Mouse (Mus musculus) midbrain, embryonic 14.5 days (tissue): ENCODE results near the gene Brms1. TPM values are rescaled to one million over a fixed set of nuclear protein-coding genes. Genes with fewer than 3 reads are reported as not detected.

ENCODE experiments used
- ATAC-seq: fragments of 200-750 bp; cut with Nextera tagmentation; 2 replicates; pipeline ENCODE4 v1.8.0; 2017; ENCODE audit warnings: moderate number of reproducible peaks, moderate library complexity; ENCODE audit not compliant: low FRiP score, low TSS enrichment
- DNase-seq: peaks from one replicate; pipeline ENCODE4 v3.0.0-alpha.2; 2015
- H3K27ac ChIP-seq: fragments of 300-500 bp; sonication (generic); replicated peaks from 2 replicates; pipeline ENCODE4 v1.5.1; 2014; ENCODE audit warnings: mild to moderate bottlenecking, low read depth, low read length, moderate library complexity
- H3K27me3 ChIP-seq: fragments of 300-500 bp; sonication (generic); 2 replicates; pipeline ENCODE4 v1.6.1; 2014; ENCODE audit warnings: low read length, control low read depth, mixed read lengths; ENCODE audit not compliant: control insufficient read depth, insufficient read depth
- H3K36me3 ChIP-seq: fragments of 300-500 bp; sonication (generic); 2 replicates; pipeline ENCODE4 v1.6.1; 2014; ENCODE audit warnings: low read length, control low read depth; ENCODE audit not compliant: control insufficient read depth, insufficient read depth
- H3K4me1 ChIP-seq: fragments of 300-500 bp; sonication (generic); 2 replicates; pipeline ENCODE4 v1.6.1; 2014; ENCODE audit warnings: mild to moderate bottlenecking, antibody characterized with exemption, low read length, control low read depth; ENCODE audit not compliant: control insufficient read depth, insufficient read depth
- H3K4me2 ChIP-seq: fragments of 300-500 bp; sonication (generic); 2 replicates; pipeline ENCODE4 v1.6.1; 2014; ENCODE audit warnings: mild to moderate bottlenecking, low read length, moderate library complexity
- H3K4me3 ChIP-seq: fragments of 300-500 bp; sonication (generic); replicated peaks from 2 replicates; pipeline ENCODE4 v1.5.1; 2014; ENCODE audit warnings: low read depth, low read length
- H3K9ac ChIP-seq: fragments of 300-500 bp; sonication (generic); replicated peaks from 2 replicates; pipeline ENCODE4 v1.6.1; 2014; ENCODE audit warnings: mild to moderate bottlenecking, low read length, moderate library complexity
- H3K9me3 ChIP-seq: fragments of 300-500 bp; sonication (generic); 2 replicates; pipeline ENCODE4 v1.6.1; 2016; ENCODE audit warnings: low read length, control low read depth, mixed read lengths; ENCODE audit not compliant: control insufficient read depth
- WGBS: fragments of 180-500 bp; shearing (Covaris S2); extraction: QIAGEN DNeasy Blood & Tissue Kit; methylation state at CpG from one replicate; pipeline ENCODE4 v1.1.7; 2014; 5-methylcytosine and 5-hydroxymethylcytosine counted together
- polyA plus RNA-seq: library from polyadenylated mRNA; unstranded; fragments of >200 nt; fragmentation: Nextera tagmentation; extraction: Ambion mirVana; gene quantifications from 2 replicates; pipeline ENCODE4 v1.2.1, GENCODE M21; 2014

Brms1 gene
- polyA plus RNA-seq, 1 experiment from 2014 or later, result 39.0 TPM

GRCm38 (mm10) chr19:5056251-5056650, 15.1 kb downstream of the Brms1 start:
- no peak overlapping the region for H3K27ac ChIP-seq
- no peak overlapping the region for H3K4me3 ChIP-seq
- no peak; the same call in 1 of the 2 replicates for ATAC-seq
- no peaks in the 10 kb centered on the region for H3K9me3 ChIP-seq
- 0 out of 2 replicates have a peak, but pooled peaks cover 8% of the 10 kb centered on the region for H3K4me1 ChIP-seq
- H3K27me3 ChIP-seq, result peaks cover 21% of the 10 kb centered on the region
- 7% methylated on average over 6 of the region's 6 CpGs for WGBS
- peak; percentile 83 for DNase-seq
- H3K9ac ChIP-seq, result no peak overlapping the region
- no peaks in the 10 kb centered on the region for H3K36me3 ChIP-seq
- no peak overlapping the region for H3K4me2 ChIP-seq

DNA sequence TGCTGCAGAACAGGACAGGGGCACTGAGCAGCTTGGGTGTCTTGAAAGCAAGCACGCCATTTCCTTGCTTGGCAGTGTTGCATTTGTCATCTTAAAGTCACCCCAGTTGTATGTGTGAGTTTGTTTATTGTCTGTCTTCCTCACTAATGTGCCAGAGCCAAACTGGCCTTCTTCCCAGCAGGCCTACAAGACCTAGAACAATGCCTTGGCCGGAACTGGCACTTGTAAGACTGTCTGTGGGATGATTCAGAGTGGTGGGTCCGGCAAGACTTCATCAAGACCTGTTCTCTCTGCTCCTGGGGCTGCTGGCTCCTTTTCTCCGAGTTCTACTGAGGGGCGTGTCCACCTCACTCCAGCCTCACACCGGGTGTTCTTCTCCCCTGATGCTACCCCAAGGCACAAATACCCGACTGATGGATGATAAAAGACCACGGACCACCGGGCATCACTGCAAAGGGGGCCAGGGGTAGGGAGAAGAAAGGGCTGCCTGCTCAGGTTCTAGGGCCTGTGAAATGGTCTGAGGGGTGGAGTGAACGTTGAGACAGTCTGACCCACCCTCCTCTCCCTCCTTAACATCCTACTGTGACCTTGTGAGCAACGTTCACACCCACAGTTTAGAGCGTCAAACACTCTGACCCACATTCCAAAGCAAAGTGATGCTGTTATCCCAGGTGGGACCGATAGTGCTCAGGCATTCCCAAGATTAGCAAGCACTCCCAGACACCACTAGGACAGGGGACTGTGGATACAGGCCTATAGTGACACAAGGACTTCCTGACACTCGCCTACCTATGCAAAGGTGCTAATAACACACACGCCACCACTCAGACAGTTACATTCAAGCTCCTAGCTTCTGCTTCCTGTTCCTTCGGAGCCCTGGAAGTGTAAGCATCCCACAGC, 17.0 kb downstream of the Brms1 start:
- Histone ChIP-seq H3K9me3 (no peaks in the 10 kb centered on the region), H3K27me3 (peaks cover 2% of the 10 kb centered on the region; the same call in 1 of the 2 replicates), H3K9ac (no peak overlapping the region), H3K4me3 (no peak overlapping the region), H3K36me3 (no peaks in the 10 kb centered on the region), H3K27ac (no peak overlapping the region), H3K4me2 (no peak overlapping the region), H3K4me1 (0 out of 2 replicates have a peak, but pooled peaks cover 8% of the 10 kb centered on the region)
- DNase-seq (no peak), ATAC-seq (no peak)
- 27% methylated on average over 16 of the region's 16 CpGs for WGBS

DNA sequence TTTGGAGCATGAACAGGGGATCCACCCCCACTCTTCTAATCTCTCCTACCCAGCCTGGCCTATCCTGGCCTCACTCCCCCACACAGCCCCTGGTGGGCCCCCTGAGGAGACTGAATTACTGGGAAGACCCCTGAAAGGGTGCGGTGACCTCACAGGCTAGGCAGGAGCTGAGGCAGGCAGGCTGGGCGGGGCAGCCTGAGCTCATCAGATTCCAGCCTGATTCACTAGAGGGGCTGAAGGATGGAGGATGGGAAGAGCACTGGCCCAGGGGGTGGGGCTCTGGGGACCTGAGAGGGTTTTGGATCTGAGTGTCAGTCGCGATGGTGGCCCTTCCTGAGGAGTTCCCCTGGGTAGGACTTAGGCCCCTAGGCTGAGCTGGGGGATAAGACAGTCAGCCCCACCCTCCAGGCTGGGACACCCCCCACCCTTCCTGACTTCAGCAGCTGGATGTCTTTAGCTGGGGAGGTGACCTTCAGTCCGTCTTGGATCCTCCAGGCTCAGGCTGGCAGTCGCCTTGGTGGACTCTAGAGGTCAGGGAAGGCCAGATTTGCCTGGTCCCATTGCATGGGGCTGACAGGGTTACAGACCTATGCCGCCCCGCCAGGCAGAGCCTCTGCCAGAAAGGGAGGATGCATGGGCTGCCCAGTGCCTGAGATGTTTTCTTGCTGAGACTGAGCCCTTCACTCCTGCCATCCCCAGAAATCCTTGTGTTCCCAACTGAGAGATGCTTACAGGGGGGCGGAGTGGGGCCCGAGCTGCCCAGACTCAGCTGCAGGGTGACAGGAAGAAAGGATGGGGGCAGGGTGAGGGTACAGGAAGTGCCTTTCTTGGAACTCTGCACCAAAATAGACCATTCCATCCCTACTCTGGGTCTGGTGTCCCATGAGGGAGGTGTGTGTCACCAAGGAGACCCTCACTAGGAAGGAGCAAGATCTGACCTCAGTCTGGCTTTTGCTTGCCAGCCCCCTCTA, 17.9 kb downstream of the Brms1 start:
- Histone ChIP-seq H3K27ac (no peak overlapping the region), H3K4me1 (0 out of 2 replicates have a peak, but pooled peaks cover 8% of the 10 kb centered on the region), H3K27me3 (no peaks in the 10 kb centered on the region), H3K36me3 (no peaks in the 10 kb centered on the region), H3K4me2 (no peak overlapping the region), H3K9me3 (no peaks in the 10 kb centered on the region), H3K4me3 (no peak overlapping the region), H3K9ac (0 out of 2 replicates have a peak overlapping the region, but pooled peaks have one; percentile 16)
- no peak for ATAC-seq
- 12% methylated on average over 10 of the region's 10 CpGs for WGBS
- no peak for DNase-seq

DNA sequence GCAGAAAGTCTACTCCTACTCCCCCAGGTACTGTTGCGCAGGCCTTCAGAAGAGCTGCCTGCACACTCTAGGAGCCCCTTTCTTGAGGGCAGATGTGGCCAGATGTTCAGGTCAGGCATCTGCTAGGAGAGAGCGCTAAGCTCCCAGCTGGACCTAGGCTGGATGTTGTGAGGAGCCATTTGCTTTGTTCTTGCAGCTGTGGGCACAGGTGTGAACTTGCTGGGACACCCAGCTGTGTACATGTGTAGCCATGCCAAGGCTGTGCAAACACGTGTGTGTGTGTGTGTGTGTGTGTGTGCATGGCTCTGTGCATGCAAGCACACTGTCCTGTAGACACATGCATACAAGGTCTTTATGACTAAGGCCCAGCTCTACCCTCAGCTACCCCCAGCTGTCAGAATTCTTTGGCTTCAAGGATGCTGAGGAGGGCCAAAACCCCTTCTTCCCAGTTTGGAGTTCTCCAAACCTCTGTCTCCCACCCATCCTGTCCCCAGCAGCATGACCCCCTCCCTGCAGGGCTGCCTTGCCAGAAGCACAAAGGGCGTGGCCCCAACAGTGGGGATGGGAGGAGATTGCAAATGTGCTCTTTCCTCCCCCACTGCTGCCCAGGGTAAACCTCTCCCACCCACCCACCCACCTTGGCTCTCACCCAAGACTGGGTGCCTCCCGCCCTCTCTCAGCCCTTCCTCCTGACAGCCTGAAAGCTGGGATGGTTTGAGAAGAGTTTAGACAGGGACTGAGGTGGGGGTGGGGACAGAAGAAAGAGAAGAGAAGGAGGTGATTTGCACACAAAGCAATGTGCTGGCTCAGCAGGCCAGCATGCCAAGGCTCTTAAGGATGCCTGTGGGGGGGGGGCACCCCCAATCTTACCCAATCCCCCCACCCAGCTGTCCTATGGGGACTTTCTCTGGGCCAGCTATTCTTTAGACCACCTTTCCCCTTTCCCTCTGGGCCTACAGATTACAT, 19.5 kb downstream of the Brms1 start:
- ATAC-seq (no peak), DNase-seq (no peak)
- no peak overlapping the region for H3K4me2 ChIP-seq
- H3K27me3 ChIP-seq, result no peaks in the 10 kb centered on the region
- no peak overlapping the region for H3K4me3 ChIP-seq
- no peak overlapping the region for H3K27ac ChIP-seq
- H3K4me1 ChIP-seq, result 0 out of 2 replicates have a peak, but pooled peaks cover 8% of the 10 kb centered on the region
- H3K36me3 ChIP-seq, result no peaks in the 10 kb centered on the region
- H3K9ac ChIP-seq, result no peak overlapping the region
- 51% methylated on average over 5 of the region's 5 CpGs for WGBS
- no peaks in the 10 kb centered on the region for H3K9me3 ChIP-seq

GRCm38 (mm10) chr19:5062041-5062440, 20.9 kb downstream of the Brms1 start:
- 0 out of 2 replicates have a peak, but pooled peaks cover 8% of the 10 kb centered on the region for H3K4me1 ChIP-seq

GRCm38 (mm10) chr19:5062446-5062845, 21.3 kb downstream of the Brms1 start:
- ATAC-seq, result no peak
- 87% methylated on average over 6 of the region's 6 CpGs for WGBS
- Histone ChIP-seq H3K36me3 (no peaks in the 10 kb centered on the region), H3K9ac (no peak overlapping the region), H3K9me3 (no peaks in the 10 kb centered on the region), H3K4me1 (peaks cover 10% of the 10 kb centered on the region; the same call in 1 of the 2 replicates), H3K4me3 (no peak overlapping the region), H3K27ac (no peak overlapping the region), H3K4me2 (no peak overlapping the region), H3K27me3 (peaks cover 6% of the 10 kb centered on the region; the same call in 1 of the 2 replicates)
- no peak for DNase-seq

More at GRCm38 (mm10) chr19:5062041-5062440, 20.9 kb downstream of the Brms1 start:
- Histone ChIP-seq H3K9me3 (no peaks in the 10 kb centered on the region), H3K27ac (no peak overlapping the region), H3K27me3 (peaks cover 3% of the 10 kb centered on the region; the same call in 1 of the 2 replicates), H3K9ac (no peak overlapping the region), H3K4me2 (no peak overlapping the region), H3K4me3 (no peak overlapping the region), H3K36me3 (no peaks in the 10 kb centered on the region)
- no peak for ATAC-seq
- DNase-seq, result no peak
- WGBS, result 83% methylated on average over 5 of the region's 5 CpGs

GRCm38 (mm10) chr19:5065104-5065503, 23.9 kb downstream of the Brms1 start:
- DNase-seq, result no peak
- H3K4me3 ChIP-seq, result no peak overlapping the region
- H3K4me2 ChIP-seq, result no peak overlapping the region
- ATAC-seq, result no peak
- H3K27me3 ChIP-seq, result peaks cover 32% of the 10 kb centered on the region
- peaks cover 16% of the 10 kb centered on the region for H3K4me1 ChIP-seq
- 76% methylated on average over 7 of the region's 7 CpGs for WGBS
- no peak overlapping the region for H3K27ac ChIP-seq
- no peaks in the 10 kb centered on the region for H3K36me3 ChIP-seq
- H3K9ac ChIP-seq, result no peak overlapping the region
- no peaks in the 10 kb centered on the region for H3K9me3 ChIP-seq
